Mouse (Mus musculus): ENCODE results near the gene Galntl5.
A peak's percentile ranks its signal among the peaks of the same experiment; 100 is the strongest.
"Not testable (repeated sequence)": the region's sequence is repeated elsewhere in the genome, so short reads cannot be mapped to it uniquely, and the experiment has no call there.

Gene Galntl5

GRCm38 (mm10) chr5:25190521-25190920, 9.3 kb downstream of the Galntl5 start:
- DNase-seq (ENCODE audit: low read depth), result no peak

- DNase-seq (ENCODE audit: low read depth), result no peak
These were observed 30.6 kb downstream of the Galntl5 start for GRCm38 (mm10) chr5:25211872-25212271.

GRCm38 (mm10) chr5:25213216-25213615, 32.0 kb downstream of the Galntl5 start:
- not testable (repeated sequence) for DNase-seq (ENCODE audit: low read depth)

- no peak for DNase-seq (ENCODE audit: low read depth)
These were observed 33.7 kb downstream of the Galntl5 start for GRCm38 (mm10) chr5:25215006-25215405.

- no peak for DNase-seq (ENCODE audit: low read depth)
These were observed 40.3 kb downstream of the Galntl5 start, which contains the start of gene Galnt11 for GRCm38 (mm10) chr5:25221604-25222003. TSS of gene Galnt11 (plus strand) at chr5:25221904.

GRCm38 (mm10) chr5:25222752-25223702, 41.8 kb downstream of the Galntl5 start, which contains the start of gene E130116L18Rik:
TSS of gene E130116L18Rik (minus strand) at chr5:25223153.
- peak; percentile 22 for DNase-seq (ENCODE audit: low read depth)

GRCm38 (mm10) chr5:25224377-25224776, 43.1 kb downstream of the Galntl5 start:
- DNase-seq (ENCODE audit: low read depth), result not testable (repeated sequence)

- no peak for DNase-seq (ENCODE audit: low read depth)
These were observed 61.8 kb downstream of the Galntl5 start for GRCm38 (mm10) chr5:25243101-25243500.

- DNase-seq (ENCODE audit: low read depth), result no peak
These were observed 64.7 kb downstream of the Galntl5 start for GRCm38 (mm10) chr5:25245806-25246472.

- no peak for DNase-seq (ENCODE audit: low read depth)
These were observed 65.2 kb downstream of the Galntl5 start for GRCm38 (mm10) chr5:25246473-25246865.

GRCm38 (mm10) chr5:25247036-25247435, 65.8 kb downstream of the Galntl5 start:
- DNase-seq (ENCODE audit: low read depth), result no peak

GRCm38 (mm10) chr5:25252423-25252822, 71.2 kb downstream of the Galntl5 start:
- DNase-seq (ENCODE audit: low read depth), result no peak

- DNase-seq (ENCODE audit: low read depth), result no peak
These were observed 71.7 kb downstream of the Galntl5 start for GRCm38 (mm10) chr5:25252825-25253544.

GRCm38 (mm10) chr5:25254491-25254890, 73.2 kb downstream of the Galntl5 start:
- DNase-seq (ENCODE audit: low read depth), result no peak

- DNase-seq (ENCODE audit: low read depth), result no peak
These were observed 75.4 kb downstream of the Galntl5 start for GRCm38 (mm10) chr5:25256686-25257085.

GRCm38 (mm10) chr5:25261452-25261851, 80.2 kb downstream of the Galntl5 start:
- DNase-seq (ENCODE audit: low read depth), result no peak

- no peak for DNase-seq (ENCODE audit: low read depth)
These were observed 81.0 kb downstream of the Galntl5 start for GRCm38 (mm10) chr5:25262266-25262665.

- no peak for DNase-seq (ENCODE audit: low read depth)
These were observed 87.1 kb downstream of the Galntl5 start for GRCm38 (mm10) chr5:25268258-25268888.

Measured in c-Kit-positive CD71-positive TER-119-negative erythroid progenitor cells, embryonic 14.5 days (primary cell).